Mouse (Mus musculus) left cerebral cortex, adult 9 months (tissue): Measurements from ENCODE around the gene Urod.
A peak's percentile ranks its signal among the peaks of the same experiment; 100 is the strongest.

Source experiments
- DNase-seq, 2 experiments: peaks; one replicate each; pipeline ENCODE4 v3.0.0; 2022; ENCODE audit warnings: low spot score in 2 of 2

The Urod gene

DNA sequence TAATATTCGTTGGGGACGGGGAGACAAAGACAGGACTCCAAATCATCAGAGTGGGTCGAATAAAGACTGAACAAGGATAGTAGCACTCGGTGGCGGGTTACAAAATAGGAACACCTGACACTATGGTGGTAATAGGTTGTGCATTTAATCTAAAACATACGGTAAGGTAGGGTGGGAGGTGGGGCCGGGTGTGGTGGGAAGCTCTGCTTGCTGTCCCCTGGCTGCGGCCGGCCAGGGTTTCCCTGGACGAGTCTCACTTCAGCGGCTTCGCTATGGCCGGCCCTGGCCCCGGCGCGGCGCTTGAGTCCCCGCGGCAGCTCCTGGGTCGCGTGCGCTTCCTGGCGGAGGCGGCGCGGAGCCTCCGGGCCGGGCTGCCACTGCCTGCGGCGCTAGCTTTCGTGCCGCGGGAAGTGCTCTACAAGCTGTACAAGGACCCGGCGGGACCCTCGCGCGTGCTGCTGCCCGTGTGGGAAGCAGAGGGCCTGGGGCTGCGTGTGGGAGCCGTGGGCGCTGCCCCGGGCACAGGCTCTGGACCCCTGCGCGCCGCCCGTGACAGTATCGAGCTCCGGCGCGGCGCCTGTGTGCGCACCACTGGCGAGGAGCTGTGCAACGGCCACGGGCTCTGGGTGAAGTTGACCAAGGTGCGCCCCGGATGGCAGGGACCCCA is 1.1 kb upstream of the Urod start, which contains the start of gene Hectd3:
Gene Hectd3 (plus strand): TSS at position 187 of the 667 bp plus-strand sequence.
- no peak for DNase-seq

DNA sequence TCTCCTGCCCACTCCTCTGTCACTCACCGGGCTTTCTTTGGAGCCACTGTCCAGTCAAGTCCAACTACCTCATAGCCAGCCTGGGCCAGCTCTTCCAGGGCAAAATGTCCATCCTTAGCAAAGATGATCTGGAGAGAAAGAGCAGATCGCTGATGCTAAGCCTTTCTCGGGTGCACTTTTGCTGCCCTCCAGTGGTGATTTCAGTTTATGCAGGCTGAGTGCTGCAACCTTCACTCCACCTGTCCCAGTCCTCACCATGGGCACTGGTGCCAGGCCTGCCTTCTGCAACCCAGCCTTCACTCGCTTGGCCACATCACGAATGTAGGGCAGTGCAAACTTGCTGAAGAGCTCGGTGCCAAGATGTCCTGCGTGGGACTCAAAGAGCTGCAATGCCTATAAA is 2.8 kb downstream of the Urod start:
- peak in 1 of 2 experiments; percentile 90 for DNase-seq

DNA sequence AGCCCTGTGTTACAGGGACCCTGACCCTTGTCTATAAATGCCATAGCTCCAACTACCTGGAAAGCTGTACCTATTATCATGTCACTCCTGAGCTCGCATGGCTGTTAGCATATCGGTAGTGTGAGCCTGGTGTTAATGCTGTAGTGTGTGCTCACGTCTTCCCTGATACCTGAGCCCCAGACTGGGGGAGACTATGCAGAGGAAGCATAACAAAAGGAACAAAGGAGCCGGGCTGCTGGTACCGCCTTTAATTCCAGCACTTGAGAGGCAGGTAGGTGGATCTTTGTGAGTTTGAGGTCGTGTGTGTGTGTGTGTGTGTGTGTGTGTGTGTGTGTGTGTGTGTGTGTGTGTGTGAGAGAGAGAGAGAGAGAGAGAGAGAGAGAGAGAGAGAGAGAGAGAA is 4.5 kb downstream of the Urod start:
- no peak for DNase-seq

GRCm38 (mm10) chr4:116987122-116987456 is 7.1 kb downstream of the Urod start:
- no peak for DNase-seq

DNA sequence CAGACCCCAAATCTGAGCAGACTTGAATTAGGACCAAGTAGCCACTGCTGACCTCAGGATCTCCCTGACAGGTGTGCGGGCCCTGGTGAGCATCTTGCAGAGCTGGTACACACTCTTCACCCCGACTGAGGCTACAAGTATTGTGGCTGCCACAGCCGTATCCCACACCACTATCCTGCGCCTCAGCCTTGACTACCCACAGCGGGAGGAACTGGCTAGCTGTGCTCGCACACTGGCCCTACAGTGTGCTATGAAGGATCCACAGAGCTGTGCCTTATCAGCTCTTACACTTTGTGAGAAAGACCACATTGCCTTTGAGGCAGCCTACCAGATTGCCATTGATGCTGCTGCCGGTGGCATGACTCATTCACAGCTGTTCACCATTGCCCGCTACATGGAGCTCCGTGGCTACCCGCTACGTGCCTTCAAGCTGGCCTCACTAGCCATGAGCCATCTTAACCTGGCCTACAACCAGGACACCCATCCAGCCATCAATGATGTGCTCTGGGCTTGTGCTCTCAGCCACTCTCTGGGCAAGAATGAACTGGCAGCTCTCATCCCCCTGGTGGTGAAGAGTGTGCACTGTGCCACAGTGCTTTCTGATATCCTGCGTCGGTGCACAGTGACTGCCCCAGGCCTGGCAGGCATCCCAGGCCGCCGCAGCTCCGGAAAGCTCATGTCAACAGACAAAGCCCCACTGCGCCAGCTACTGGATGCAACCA is 7.7 kb downstream of the Urod start:
- DNase-seq = peak in 1 of 2 experiments; percentile 77

DNA sequence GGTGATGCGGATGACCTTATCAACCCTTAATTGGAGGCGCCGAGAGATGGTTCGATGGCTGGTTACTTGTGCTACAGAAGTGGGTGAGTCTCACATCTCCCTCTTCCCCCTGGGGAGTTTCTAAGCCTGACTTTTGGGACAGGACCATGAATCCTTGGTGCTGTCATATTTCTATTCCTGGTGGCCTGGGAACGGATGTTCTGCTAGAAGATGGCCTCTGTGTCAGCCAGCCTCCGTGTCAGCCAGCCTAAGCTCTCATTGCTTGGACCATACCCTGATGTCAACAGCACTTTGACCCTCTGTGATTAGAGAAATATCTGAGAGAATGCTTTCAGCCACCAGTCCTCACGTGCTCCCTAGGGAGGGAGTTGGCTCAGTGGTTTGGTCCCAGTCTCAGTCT is 8.5 kb downstream of the Urod start:
- DNase-seq = no peak

- no peak for DNase-seq
Observed at GRCm38 (mm10) chr4:116976503-116976902, 17.7 kb downstream of the Urod start.

DNA sequence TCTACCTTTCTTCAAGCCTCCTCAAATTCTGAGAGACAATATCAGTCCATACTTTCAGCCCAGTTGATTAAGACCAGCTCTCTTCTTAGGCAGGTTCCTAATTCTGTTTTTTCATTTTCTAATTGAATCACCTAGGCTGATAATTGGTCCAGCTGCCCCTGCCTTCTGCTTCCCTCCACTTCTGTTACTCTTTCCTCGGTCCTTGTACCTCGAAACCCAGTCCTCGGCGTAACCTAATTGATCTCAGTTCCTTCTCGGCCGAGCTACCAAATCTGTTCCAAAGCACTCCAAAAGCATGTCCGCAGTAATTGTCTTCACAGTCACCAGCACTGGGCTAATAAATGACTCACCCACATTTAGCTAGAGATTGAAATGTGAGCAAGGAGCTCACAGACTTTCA is 39.3 kb downstream of the Urod start:
- DNase-seq = no peak

GRCm38 (mm10) chr4:116951642-116952041 is 42.6 kb downstream of the Urod start:
- no peak for DNase-seq

GRCm38 (mm10) chr4:116944055-116944454 is 50.2 kb downstream of the Urod start:
- no peak for DNase-seq

DNA sequence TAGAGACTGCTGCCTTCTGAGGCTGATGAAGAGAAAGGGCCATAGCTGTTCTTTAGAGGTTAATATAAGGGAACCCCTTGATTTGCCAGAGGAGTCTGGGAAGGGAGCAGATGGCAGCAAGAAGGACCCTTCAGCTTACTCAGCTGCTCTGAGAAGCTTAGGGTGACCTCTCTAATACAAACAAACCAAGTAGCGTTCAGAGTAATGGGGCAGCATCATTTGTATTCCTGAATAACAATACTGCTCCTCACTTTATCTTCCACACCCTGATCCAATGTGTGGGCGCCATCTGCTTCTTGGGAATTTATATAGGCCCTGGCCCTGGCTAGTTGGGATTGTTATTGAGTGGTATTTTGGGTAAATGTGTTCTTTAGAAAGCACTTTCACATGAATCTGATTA is 51.5 kb downstream of the Urod start:
- DNase-seq = no peak
